Mouse (Mus musculus) heart, embryonic 11.5 days (tissue): ENCODE measurements around the gene Chd6. TPM values are rescaled to one million over a fixed set of nuclear protein-coding genes. Genes with fewer than 3 reads are reported as not detected.

Experiments used
- ATAC-seq: fragments of 200-750 bp; cut with Nextera tagmentation; replicated peaks from 2 replicates; pipeline ENCODE4 v1.8.0; 2017; ENCODE audit warnings: moderate library complexity; ENCODE audit not compliant: insufficient number of reproducible peaks, low FRiP score, low TSS enrichment
- H3K27ac ChIP-seq: fragments of 300-500 bp; sonication (generic); 2 replicates; pipeline ENCODE4 v1.5.1; 2014; ENCODE audit warnings: mild to moderate bottlenecking, low read depth, low read length
- H3K27me3 ChIP-seq: fragments of 300-500 bp; sonication (generic); 2 replicates; pipeline ENCODE4 v1.6.1; 2014; ENCODE audit warnings: mild to moderate bottlenecking, low read length, mixed read lengths; ENCODE audit not compliant: control insufficient read depth, insufficient read depth
- H3K36me3 ChIP-seq: fragments of 300-500 bp; sonication (generic); 2 replicates; pipeline ENCODE4 v1.6.1; 2014; ENCODE audit warnings: mild to moderate bottlenecking, low read length, moderate library complexity, mixed read lengths; ENCODE audit not compliant: control insufficient read depth, insufficient read depth
- H3K4me1 ChIP-seq: fragments of 300-500 bp; sonication (generic); 2 replicates; pipeline ENCODE4 v1.6.1; 2014; ENCODE audit warnings: low read length; ENCODE audit not compliant: control insufficient read depth, insufficient read depth
- H3K4me2 ChIP-seq: fragments of 300-500 bp; sonication (generic); 2 replicates; pipeline ENCODE4 v1.6.1; 2014; ENCODE audit warnings: mild to moderate bottlenecking, moderate library complexity
- H3K4me3 ChIP-seq: fragments of 300-500 bp; sonication (generic); 2 replicates; pipeline ENCODE4 v1.5.1; 2014; ENCODE audit warnings: low read depth, low read length
- H3K9ac ChIP-seq: fragments of 300-500 bp; sonication (generic); 2 replicates; pipeline ENCODE4 v1.6.1; 2014; ENCODE audit warnings: mild to moderate bottlenecking, low read depth, low read length, moderate library complexity
- H3K9me3 ChIP-seq: fragments of 300-500 bp; sonication (generic); replicated peaks from 2 replicates; pipeline ENCODE4 v1.6.1; 2016; ENCODE audit warnings: low read length; ENCODE audit not compliant: control insufficient read depth
- WGBS: fragments of 180-500 bp; shearing (Covaris S2); extraction: QIAGEN DNeasy Blood & Tissue Kit; methylation state at CpG from one replicate; pipeline ENCODE4 v1.1.7; 2014; ENCODE audit not compliant: insufficient replicate concordance; 5-methylcytosine and 5-hydroxymethylcytosine counted together
- polyA plus RNA-seq: library from polyadenylated mRNA; unstranded; fragments of >200 nt; fragmentation: Nextera tagmentation; extraction: Ambion mirVana; gene quantifications from 2 replicates; pipeline ENCODE4 v1.2.1, GENCODE M21; 2014

Gene Chd6
- polyA plus RNA-seq, 1 experiment from 2014 or later = 25.0 TPM

DNA sequence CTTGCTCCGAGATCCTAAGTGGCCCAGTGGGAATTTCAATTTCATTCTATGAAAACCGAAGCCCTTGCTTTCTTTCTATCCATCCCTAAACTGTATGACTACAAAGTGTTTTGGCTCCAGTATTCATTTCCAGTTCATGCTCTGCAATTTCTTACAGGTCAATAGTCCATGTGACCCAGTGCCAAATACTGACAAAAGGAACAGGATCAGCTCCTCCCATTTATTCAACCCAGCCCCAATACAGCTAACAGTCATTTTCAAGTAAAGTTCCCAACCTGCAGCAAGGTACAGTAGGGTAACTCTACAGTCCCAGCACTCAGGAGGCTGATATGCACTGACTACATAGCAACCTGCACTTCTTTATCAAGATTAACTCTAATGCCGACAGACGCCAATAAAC lies 50.0 kb downstream of the Chd6 start:
- ATAC-seq = no peak
- Histone ChIP-seq H3K9me3 (no peaks in the 10 kb centered on the region), H3K27ac (no peak overlapping the region), H3K36me3 (no peaks in the 10 kb centered on the region; the same call in 1 of the 2 replicates), H3K27me3 (no peaks in the 10 kb centered on the region), H3K4me3 (no peak overlapping the region), H3K9ac (no peak overlapping the region), H3K4me1 (no peaks in the 10 kb centered on the region; the same call in 1 of the 2 replicates), H3K4me2 (no peak overlapping the region)
- 85% methylated on average over 4 of the region's 4 CpGs for WGBS

DNA sequence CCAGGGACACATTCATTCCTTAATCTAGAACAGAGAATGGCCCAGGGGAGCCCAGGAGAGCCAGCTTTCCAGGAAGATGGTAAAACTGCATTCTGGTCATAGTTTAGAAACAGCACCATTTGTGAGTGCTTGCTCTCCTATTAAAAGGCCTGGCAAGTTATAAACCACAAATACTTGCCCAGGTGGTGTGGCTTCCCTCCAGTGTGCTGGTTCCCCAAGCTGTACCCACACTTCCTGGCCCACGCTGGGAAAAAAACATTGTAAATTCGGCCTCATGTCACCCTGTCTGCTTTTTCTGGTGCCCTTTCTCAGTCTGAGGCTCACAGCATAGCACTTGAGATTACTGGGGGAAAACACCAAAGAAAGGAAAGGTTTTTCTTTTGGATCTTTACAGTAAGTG lies 55.1 kb downstream of the Chd6 start:
- H3K27me3 ChIP-seq = no peaks in the 10 kb centered on the region
- 75% methylated on average over 2 of the region's 2 CpGs for WGBS

DNA sequence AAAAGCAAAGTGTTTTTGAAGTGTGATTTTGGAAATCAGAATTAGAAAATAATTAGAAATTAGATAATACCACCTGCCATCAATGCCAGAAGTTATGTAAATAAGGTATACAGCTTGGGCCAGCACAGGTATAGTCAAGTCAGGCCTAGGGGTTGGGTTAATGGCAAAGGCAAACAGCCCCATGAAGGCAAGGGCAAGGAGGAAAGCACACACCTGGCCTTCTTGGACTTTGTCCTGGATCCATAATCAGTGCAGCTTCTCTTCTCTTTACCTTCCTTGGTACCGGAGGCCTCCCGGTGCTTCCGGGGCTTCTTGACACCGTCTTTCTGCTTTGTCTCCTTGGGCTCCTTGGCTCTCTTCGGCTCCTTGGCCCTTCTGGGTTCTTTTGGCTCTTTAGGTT lies 56.7 kb downstream of the Chd6 start:
- Histone ChIP-seq H3K4me1 (no peaks in the 10 kb centered on the region), H3K4me2 (no peak overlapping the region), H3K9me3 (no peaks in the 10 kb centered on the region), H3K27ac (no peak overlapping the region), H3K36me3 (no peaks in the 10 kb centered on the region; the same call in 1 of the 2 replicates), H3K27me3 (no peaks in the 10 kb centered on the region), H3K9ac (no peak overlapping the region), H3K4me3 (no peak overlapping the region)
- ATAC-seq = no peak
- 100% methylated on average over 5 of the region's 5 CpGs for WGBS

More for the DNA sequence above, 55.1 kb downstream of the Chd6 start:
- Histone ChIP-seq H3K9ac (no peak overlapping the region), H3K36me3 (no peaks in the 10 kb centered on the region; the same call in 1 of the 2 replicates), H3K4me2 (no peak overlapping the region), H3K4me3 (no peak overlapping the region), H3K9me3 (no peaks in the 10 kb centered on the region), H3K4me1 (no peaks in the 10 kb centered on the region), H3K27ac (no peak overlapping the region)
- no peak for ATAC-seq

DNA sequence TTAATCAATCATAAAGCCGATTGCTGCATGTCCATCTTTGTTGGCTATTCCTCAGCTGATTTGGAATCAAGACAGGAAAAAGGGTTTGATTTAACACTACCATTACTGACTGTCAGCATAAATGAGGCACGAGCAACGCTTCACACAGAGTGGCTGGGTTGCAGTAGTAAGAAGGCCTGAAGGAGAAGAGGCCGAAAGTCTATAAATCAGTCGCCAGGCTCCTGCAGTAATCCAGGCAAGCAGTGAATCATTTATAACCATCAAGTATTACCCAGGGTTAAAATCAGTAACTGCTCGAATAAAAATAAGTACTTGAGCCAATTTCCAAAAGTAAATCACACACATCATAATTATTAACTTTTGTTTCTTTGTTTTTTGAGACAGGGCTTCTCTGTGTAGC lies 59.4 kb downstream of the Chd6 start:
- ATAC-seq = no peak
- Histone ChIP-seq H3K4me1 (no peaks in the 10 kb centered on the region), H3K27me3 (no peaks in the 10 kb centered on the region), H3K9ac (no peak overlapping the region), H3K36me3 (no peaks in the 10 kb centered on the region), H3K4me3 (no peak overlapping the region), H3K9me3 (no peaks in the 10 kb centered on the region), H3K27ac (no peak overlapping the region), H3K4me2 (no peak overlapping the region)
- 85% methylated on average over 6 of the region's 6 CpGs for WGBS

DNA sequence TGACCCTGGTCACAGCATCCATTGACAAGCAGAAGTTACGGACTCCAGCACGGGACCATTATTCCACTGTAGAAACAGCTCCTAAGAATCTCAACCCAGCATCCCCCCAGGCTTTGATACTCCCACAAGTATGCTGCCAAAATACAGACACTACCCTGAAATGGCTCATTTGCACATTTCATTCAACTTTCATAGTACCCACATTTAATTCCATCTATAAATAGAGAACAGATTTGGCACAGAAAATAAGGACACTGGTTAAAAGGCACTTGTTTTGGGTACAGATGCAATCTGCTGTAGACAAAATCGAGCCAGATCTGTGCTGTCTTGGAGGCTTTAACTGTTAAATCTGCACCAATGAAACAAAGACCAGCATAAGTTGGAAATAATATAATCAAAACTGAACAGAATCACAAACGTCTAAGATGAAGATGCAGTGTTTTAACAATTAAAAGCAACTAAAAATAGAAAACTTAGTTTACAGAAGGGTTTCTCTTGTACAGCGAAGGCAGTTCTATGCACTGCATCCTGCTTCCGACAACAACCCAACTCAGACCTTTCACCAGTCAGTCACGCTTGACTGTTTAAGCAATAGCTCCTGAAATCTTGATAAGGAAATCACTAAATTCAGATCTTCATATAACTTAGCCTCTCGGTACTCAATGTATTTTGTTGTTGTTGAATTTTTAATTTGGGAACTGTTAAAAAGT lies 64.2 kb downstream of the Chd6 start:
- no peak for ATAC-seq
- Histone ChIP-seq H3K4me1 (no peaks in the 10 kb centered on the region), H3K27me3 (no peaks in the 10 kb centered on the region), H3K4me3 (no peak overlapping the region), H3K27ac (no peak overlapping the region), H3K9me3 (no peaks in the 10 kb centered on the region), H3K4me2 (no peak overlapping the region), H3K9ac (no peak overlapping the region), H3K36me3 (0 out of 2 replicates have a peak, but pooled peaks cover 2% of the 10 kb centered on the region)
- WGBS = 88% methylated on average over 8 of the region's 8 CpGs

DNA sequence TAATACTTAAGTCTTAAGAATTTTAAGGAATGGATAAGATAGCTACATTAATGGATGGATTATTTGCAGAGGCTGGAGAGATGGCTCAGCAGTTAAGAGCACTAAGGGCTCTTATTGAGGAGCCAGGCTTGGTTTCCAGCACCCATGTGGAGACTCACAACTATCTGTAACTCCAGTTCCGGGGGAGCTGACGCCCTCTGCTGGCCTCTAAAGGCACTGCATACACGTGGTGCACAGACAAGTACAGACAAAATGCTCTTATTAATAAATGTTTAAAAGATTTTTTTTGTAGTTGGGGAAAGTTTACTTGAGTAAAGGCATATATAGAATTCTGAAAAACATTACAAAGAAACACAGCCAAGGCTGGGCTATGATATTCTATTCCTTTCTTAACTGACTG lies 66.0 kb downstream of the Chd6 start:
- H3K36me3 ChIP-seq = peaks cover 5% of the 10 kb centered on the region; the same call in 1 of the 2 replicates

DNA sequence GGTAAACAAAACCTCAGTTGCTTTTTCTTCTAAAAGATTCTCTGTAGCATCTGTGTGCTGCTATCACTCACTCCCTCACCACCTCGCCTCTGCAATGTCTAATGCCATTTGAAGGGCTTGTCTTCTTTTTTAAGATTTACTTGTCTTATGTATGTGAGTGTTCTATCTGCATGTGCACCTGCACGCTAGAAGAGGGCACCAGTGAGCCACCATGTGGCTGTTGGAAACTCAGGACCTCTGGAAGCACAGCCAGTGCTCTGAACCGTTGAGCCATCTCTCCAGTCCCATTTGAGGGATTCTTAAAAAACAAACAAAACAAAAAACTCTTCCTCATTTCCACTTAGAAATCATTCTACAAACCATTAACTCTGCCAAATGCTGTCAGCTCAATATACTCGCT lies 68.1 kb downstream of the Chd6 start:
- no peak overlapping the region for H3K4me3 ChIP-seq
- no peaks in the 10 kb centered on the region for H3K4me1 ChIP-seq
- 83% methylated on average over 4 of the region's 4 CpGs for WGBS
- no peak overlapping the region for H3K9ac ChIP-seq
- no peak for ATAC-seq
- no peaks in the 10 kb centered on the region for H3K9me3 ChIP-seq
- H3K27me3 ChIP-seq = no peaks in the 10 kb centered on the region
- H3K4me2 ChIP-seq = no peak overlapping the region
- H3K27ac ChIP-seq = no peak overlapping the region
- peaks cover 16% of the 10 kb centered on the region for H3K36me3 ChIP-seq

More for the DNA sequence above, 66.0 kb downstream of the Chd6 start:
- Histone ChIP-seq H3K4me1 (no peaks in the 10 kb centered on the region), H3K27ac (no peak overlapping the region), H3K4me2 (no peak overlapping the region), H3K9ac (no peak overlapping the region), H3K27me3 (no peaks in the 10 kb centered on the region), H3K9me3 (no peaks in the 10 kb centered on the region), H3K4me3 (no peak overlapping the region)
- WGBS = 61% methylated on average over 3 of the region's 3 CpGs
- ATAC-seq = no peak

DNA sequence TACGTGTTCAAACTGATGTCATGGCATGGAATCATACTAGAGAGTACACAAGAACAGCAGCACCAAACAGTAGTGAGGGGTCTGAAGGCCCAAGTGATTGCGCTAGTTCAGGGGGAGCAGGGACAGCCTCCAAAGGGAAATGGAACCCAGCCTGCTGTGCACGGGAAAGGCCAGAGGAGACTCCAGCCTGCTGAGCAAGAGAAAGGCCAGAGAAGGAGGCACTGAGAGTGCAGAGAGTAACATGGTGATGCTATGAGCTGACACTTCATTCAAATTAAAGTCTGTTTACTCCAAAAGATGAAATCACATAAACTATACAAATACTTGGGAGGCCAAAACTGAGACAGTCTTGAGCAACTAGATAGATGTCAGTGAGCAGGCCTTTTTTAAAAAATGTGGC lies 71.1 kb downstream of the Chd6 start:
- H3K4me1 ChIP-seq = no peaks in the 10 kb centered on the region
- H3K9ac ChIP-seq = no peak overlapping the region
- H3K36me3 ChIP-seq = peaks cover 16% of the 10 kb centered on the region
- H3K27me3 ChIP-seq = no peaks in the 10 kb centered on the region
- no peak overlapping the region for H3K27ac ChIP-seq
- no peaks in the 10 kb centered on the region for H3K9me3 ChIP-seq
- H3K4me3 ChIP-seq = no peak overlapping the region
- no peak overlapping the region for H3K4me2 ChIP-seq
- WGBS = 94% methylated on average over 3 of the region's 3 CpGs
- no peak for ATAC-seq

DNA sequence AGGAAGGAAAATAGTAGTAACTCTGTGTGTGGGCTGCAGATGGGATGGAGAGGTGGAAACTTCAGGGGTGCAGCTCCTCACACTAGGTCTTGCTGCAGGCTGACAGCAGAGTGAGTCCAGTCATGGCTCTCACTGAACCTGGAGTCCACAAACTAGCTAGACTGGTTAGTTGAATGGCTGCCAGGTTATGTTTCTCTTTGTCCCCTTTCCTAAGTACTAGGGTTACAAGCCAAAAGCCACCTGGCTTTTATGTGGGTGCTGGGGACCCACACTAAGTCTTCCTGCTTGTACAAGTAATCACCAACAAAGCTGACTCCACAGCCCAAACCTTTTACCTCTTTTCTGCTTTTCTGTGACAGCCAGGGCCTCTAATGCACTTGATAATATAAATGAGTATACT lies 75.7 kb downstream of the Chd6 start:
- Histone ChIP-seq H3K4me3 (no peak overlapping the region), H3K27ac (no peak overlapping the region), H3K36me3 (peaks cover 20% of the 10 kb centered on the region), H3K9ac (no peak overlapping the region), H3K9me3 (no peaks in the 10 kb centered on the region), H3K4me1 (no peaks in the 10 kb centered on the region), H3K27me3 (no peaks in the 10 kb centered on the region), H3K4me2 (no peak overlapping the region)
- ATAC-seq = no peak
